Mouse (Mus musculus) midbrain, embryonic 16.5 days (tissue): Measurements from ENCODE around the gene Fam57a. TPM values are rescaled to one million over a fixed set of nuclear protein-coding genes. Genes with fewer than 3 reads are reported as not detected.

ENCODE experiments used
- ATAC-seq: fragments of 200-750 bp; cut with Nextera tagmentation; 2 replicates; pipeline ENCODE4 v1.8.0; 2017; ENCODE audit warnings: moderate TSS enrichment
- H3K27ac ChIP-seq: fragments of 300-500 bp; sonication (generic); 2 replicates; pipeline ENCODE4 v1.5.1; 2014; ENCODE audit warnings: mild to moderate bottlenecking, low read length, mixed read lengths
- H3K27me3 ChIP-seq: fragments of 300-500 bp; sonication (generic); 2 replicates; pipeline ENCODE4 v1.6.1; 2014; ENCODE audit warnings: low read depth, low read length, mixed read lengths; ENCODE audit not compliant: control insufficient read depth, insufficient read depth
- H3K36me3 ChIP-seq: fragments of 300-500 bp; sonication (generic); 2 replicates; pipeline ENCODE4 v1.6.1; 2014; ENCODE audit warnings: mild to moderate bottlenecking, low read length, moderate library complexity, mixed read lengths; ENCODE audit not compliant: control insufficient read depth, insufficient read depth
- H3K4me1 ChIP-seq: fragments of 300-500 bp; sonication (generic); 2 replicates; pipeline ENCODE4 v1.6.1; 2014; ENCODE audit warnings: mild to moderate bottlenecking, low read length, mixed read lengths; ENCODE audit not compliant: control insufficient read depth, insufficient read depth
- H3K4me2 ChIP-seq: fragments of 300-500 bp; sonication (generic); 2 replicates; pipeline ENCODE4 v1.6.1; 2014; ENCODE audit warnings: mild to moderate bottlenecking, low read length, mixed read lengths
- H3K4me3 ChIP-seq: fragments of 300-500 bp; sonication (generic); 2 replicates; pipeline ENCODE4 v1.5.1; 2014; ENCODE audit warnings: low read depth, mild to moderate bottlenecking, low read length, moderate library complexity, mixed read lengths
- H3K9ac ChIP-seq: fragments of 300-500 bp; sonication (generic); 2 replicates; pipeline ENCODE4 v1.6.1; 2014; ENCODE audit warnings: low read depth, low read length, mixed read lengths
- H3K9me3 ChIP-seq: fragments of 300-500 bp; sonication (generic); replicated peaks from 2 replicates; pipeline ENCODE4 v1.6.1; 2014; ENCODE audit warnings: mild to moderate bottlenecking, low read length, mixed read lengths; ENCODE audit not compliant: control insufficient read depth, poor library complexity, severe bottlenecking
- WGBS: fragments of 180-500 bp; shearing (Covaris S2); extraction: QIAGEN DNeasy Blood & Tissue Kit; methylation state at CpG from one replicate; pipeline ENCODE4 v1.1.7; 2014; 5-methylcytosine and 5-hydroxymethylcytosine counted together
- polyA plus RNA-seq: library from polyadenylated mRNA; unstranded; fragments of >200 nt; fragmentation: Nextera tagmentation; extraction: Ambion mirVana; gene quantifications from 2 replicates; pipeline ENCODE4 v1.2.1, GENCODE M21; 2015

The Fam57a gene
- polyA plus RNA-seq, 1 experiment from 2014 or later = 27.5 TPM

GRCm38 (mm10) chr11:76253145-76253917 lies 73.9 kb downstream of the Fam57a start:
- no peaks in the 10 kb centered on the region for H3K4me1 ChIP-seq
- H3K9ac ChIP-seq = no peak overlapping the region
- no peaks in the 10 kb centered on the region for H3K9me3 ChIP-seq
- no peak overlapping the region for H3K4me3 ChIP-seq
- 0 out of 2 replicates have a peak, but pooled peaks cover 3% of the 10 kb centered on the region for H3K36me3 ChIP-seq
- no peak overlapping the region for H3K27ac ChIP-seq
- 56% methylated on average over 5 of the region's 5 CpGs for WGBS
- no peaks in the 10 kb centered on the region for H3K27me3 ChIP-seq
- ATAC-seq = peak; percentile 71
- no peak overlapping the region for H3K4me2 ChIP-seq

- 79% methylated on average over 4 of the region's 4 CpGs for WGBS
- H3K36me3 ChIP-seq = 0 out of 2 replicates have a peak, but pooled peaks cover 3% of the 10 kb centered on the region
- H3K9me3 ChIP-seq = no peaks in the 10 kb centered on the region
- no peaks in the 10 kb centered on the region for H3K27me3 ChIP-seq
- H3K9ac ChIP-seq = no peak overlapping the region
- H3K4me3 ChIP-seq = no peak overlapping the region
- no peak overlapping the region for H3K4me2 ChIP-seq
- no peaks in the 10 kb centered on the region for H3K4me1 ChIP-seq
- ATAC-seq = 0 out of 2 replicates have a peak, but pooled peaks have one; percentile 23
- no peak overlapping the region for H3K27ac ChIP-seq
These were observed 74.4 kb downstream of the Fam57a start for GRCm38 (mm10) chr11:76253918-76254264.

- Histone ChIP-seq H3K4me3 (no peak overlapping the region), H3K4me2 (no peak overlapping the region), H3K36me3 (no peaks in the 10 kb centered on the region), H3K27me3 (no peaks in the 10 kb centered on the region), H3K4me1 (peaks cover 4% of the 10 kb centered on the region), H3K27ac (no peak overlapping the region), H3K9ac (no peak overlapping the region), H3K9me3 (no peaks in the 10 kb centered on the region)
- 77% methylated on average over 4 of the region's 4 CpGs for WGBS
- ATAC-seq = no peak
These were observed 76.0 kb downstream of the Fam57a start for GRCm38 (mm10) chr11:76255431-76256001.

- Histone ChIP-seq H3K9ac (no peak overlapping the region), H3K27ac (no peak overlapping the region), H3K9me3 (no peaks in the 10 kb centered on the region), H3K4me3 (no peak overlapping the region), H3K4me1 (peaks cover 11% of the 10 kb centered on the region), H3K27me3 (no peaks in the 10 kb centered on the region), H3K36me3 (no peaks in the 10 kb centered on the region), H3K4me2 (no peak overlapping the region)
- ATAC-seq = no peak
- 50% methylated on average over 5 of the region's 5 CpGs for WGBS
These were observed 76.7 kb downstream of the Fam57a start for GRCm38 (mm10) chr11:76256129-76256528.

GRCm38 (mm10) chr11:76257386-76257785 lies 77.9 kb downstream of the Fam57a start:
- ATAC-seq = no peak
- Histone ChIP-seq H3K36me3 (no peaks in the 10 kb centered on the region), H3K4me3 (no peak overlapping the region), H3K9ac (no peak overlapping the region), H3K27ac (no peak overlapping the region), H3K9me3 (no peaks in the 10 kb centered on the region), H3K4me2 (no peak overlapping the region), H3K27me3 (no peaks in the 10 kb centered on the region), H3K4me1 (peaks cover 11% of the 10 kb centered on the region)
- WGBS = 85% methylated on average over 4 of the region's 4 CpGs

GRCm38 (mm10) chr11:76258511-76258910 lies 79.0 kb downstream of the Fam57a start:
- no peak for ATAC-seq
- H3K36me3 ChIP-seq = no peaks in the 10 kb centered on the region
- H3K9me3 ChIP-seq = no peaks in the 10 kb centered on the region
- H3K27me3 ChIP-seq = no peaks in the 10 kb centered on the region
- H3K27ac ChIP-seq = no peak overlapping the region
- peaks cover 19% of the 10 kb centered on the region for H3K4me1 ChIP-seq
- no peak overlapping the region for H3K9ac ChIP-seq
- H3K4me3 ChIP-seq = no peak overlapping the region
- no peak overlapping the region for H3K4me2 ChIP-seq
- WGBS = 77% methylated on average over 6 of the region's 6 CpGs

GRCm38 (mm10) chr11:76260208-76261050 lies 81.0 kb downstream of the Fam57a start:
- Histone ChIP-seq H3K27me3 (no peaks in the 10 kb centered on the region), H3K27ac (no peak overlapping the region), H3K4me3 (no peak overlapping the region), H3K36me3 (no peaks in the 10 kb centered on the region), H3K4me2 (0 out of 2 replicates have a peak overlapping the region, but pooled peaks have one; percentile 15), H3K9ac (0 out of 2 replicates have a peak overlapping the region, but pooled peaks have one; percentile 23), H3K9me3 (no peaks in the 10 kb centered on the region), H3K4me1 (peaks cover 19% of the 10 kb centered on the region)
- ATAC-seq = peak; percentile 29; the same call in 1 of the 2 replicates
- 31% methylated on average over 10 of the region's 10 CpGs for WGBS

GRCm38 (mm10) chr11:76261224-76261623 lies 81.8 kb downstream of the Fam57a start:
- 57% methylated on average over 12 of the region's 12 CpGs for WGBS
- no peak overlapping the region for H3K4me3 ChIP-seq
- peaks cover 19% of the 10 kb centered on the region for H3K4me1 ChIP-seq
- no peak for ATAC-seq
- no peaks in the 10 kb centered on the region for H3K36me3 ChIP-seq
- H3K9me3 ChIP-seq = no peaks in the 10 kb centered on the region
- H3K27me3 ChIP-seq = no peaks in the 10 kb centered on the region
- 0 out of 2 replicates have a peak overlapping the region, but pooled peaks have one; percentile 15 for H3K4me2 ChIP-seq
- no peak overlapping the region for H3K27ac ChIP-seq
- H3K9ac ChIP-seq = 0 out of 2 replicates have a peak overlapping the region, but pooled peaks have one; percentile 12
